Mouse (Mus musculus) heart, embryonic 12.5 days (tissue): ENCODE data around the gene Slc23a3. TPM values are rescaled to one million over a fixed set of nuclear protein-coding genes. Genes with fewer than 3 reads are reported as not detected.

Experiments used
- ATAC-seq: fragments of 200-750 bp; cut with Nextera tagmentation; 2 replicates; pipeline ENCODE4 v1.8.0; 2017; ENCODE audit warnings: moderate TSS enrichment, moderate library complexity; ENCODE audit not compliant: insufficient number of reproducible peaks, low FRiP score
- H3K27ac ChIP-seq: fragments of 300-500 bp; sonication (generic); 2 replicates; pipeline ENCODE4 v1.5.1; 2016; ENCODE audit warnings: mild to moderate bottlenecking, moderate library complexity; ENCODE audit not compliant: poor library complexity, severe bottlenecking
- H3K27me3 ChIP-seq: fragments of 300-500 bp; sonication (generic); replicated peaks from 2 replicates; pipeline ENCODE4 v1.6.1; 2016; ENCODE audit warnings: mild to moderate bottlenecking, moderate library complexity
- H3K36me3 ChIP-seq: fragments of 300-500 bp; sonication (generic); 2 replicates; pipeline ENCODE4 v1.6.1; 2016; ENCODE audit warnings: mild to moderate bottlenecking, moderate library complexity
- H3K4me1 ChIP-seq: fragments of 300-500 bp; sonication (generic); replicated peaks from 2 replicates; pipeline ENCODE4 v1.6.1; 2016; ENCODE audit warnings: mild to moderate bottlenecking
- H3K4me2 ChIP-seq: fragments of 300-500 bp; sonication (generic); 2 replicates; pipeline ENCODE4 v1.6.1; 2016; ENCODE audit warnings: mild to moderate bottlenecking, moderate library complexity
- H3K4me3 ChIP-seq: fragments of 300-500 bp; sonication (generic); 2 replicates; pipeline ENCODE4 v1.5.1; 2016; ENCODE audit warnings: mild to moderate bottlenecking
- H3K9ac ChIP-seq: fragments of 300-500 bp; sonication (generic); 2 replicates; pipeline ENCODE4 v1.6.1; 2016; ENCODE audit warnings: mild to moderate bottlenecking, moderate library complexity
- H3K9me3 ChIP-seq: fragments of 300-500 bp; sonication (generic); replicated peaks from 2 replicates; pipeline ENCODE4 v1.6.1; 2016; ENCODE audit warnings: mild to moderate bottlenecking, moderate library complexity
- WGBS: fragments of 180-500 bp; shearing (Covaris S2); methylation state at CpG from one replicate; pipeline ENCODE4 v1.1.7; 2016; 5-methylcytosine and 5-hydroxymethylcytosine counted together
- polyA plus RNA-seq: library from polyadenylated mRNA; unstranded; fragments of >200 nt; fragmentation: Nextera tagmentation; extraction: Ambion mirVana; gene quantifications from 2 replicates; pipeline ENCODE4 v1.2.1, GENCODE M21; 2016

The Slc23a3 gene
- polyA plus RNA-seq, 1 experiment from 2014 or later = 0.22 TPM

DNA sequence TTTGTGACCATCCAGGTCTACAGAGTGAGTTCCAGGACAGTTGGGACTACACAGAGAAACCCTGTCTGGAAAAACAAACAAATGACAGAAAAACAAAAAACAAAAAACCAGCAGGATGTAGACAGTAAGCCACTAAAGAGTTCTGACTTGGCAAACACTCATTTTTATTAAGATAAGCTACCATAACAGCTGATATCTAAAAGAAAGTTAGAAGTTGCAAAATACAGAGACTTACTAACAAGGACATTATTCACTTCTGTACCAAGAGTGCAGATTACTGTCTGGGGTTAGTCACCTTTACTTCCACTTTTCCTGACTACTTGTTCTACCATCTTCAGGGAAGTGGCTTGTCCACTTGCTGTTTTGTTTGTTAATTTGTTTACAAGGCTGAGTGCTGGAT, 25.3 kb upstream of the Slc23a3 start:
- Histone ChIP-seq H3K4me3 (no peak overlapping the region), H3K9ac (no peak overlapping the region), H3K4me1 (no peaks in the 10 kb centered on the region), H3K36me3 (no peaks in the 10 kb centered on the region), H3K9me3 (no peaks in the 10 kb centered on the region), H3K27ac (no peak overlapping the region), H3K4me2 (no peak overlapping the region), H3K27me3 (no peaks in the 10 kb centered on the region)
- ATAC-seq = no peak

GRCm38 (mm10) chr1:75155837-75156236, 22.1 kb upstream of the Slc23a3 start:
- 38% methylated on average over 3 of the region's 3 CpGs for WGBS
- no peaks in the 10 kb centered on the region for H3K36me3 ChIP-seq
- no peak overlapping the region for H3K27ac ChIP-seq

DNA sequence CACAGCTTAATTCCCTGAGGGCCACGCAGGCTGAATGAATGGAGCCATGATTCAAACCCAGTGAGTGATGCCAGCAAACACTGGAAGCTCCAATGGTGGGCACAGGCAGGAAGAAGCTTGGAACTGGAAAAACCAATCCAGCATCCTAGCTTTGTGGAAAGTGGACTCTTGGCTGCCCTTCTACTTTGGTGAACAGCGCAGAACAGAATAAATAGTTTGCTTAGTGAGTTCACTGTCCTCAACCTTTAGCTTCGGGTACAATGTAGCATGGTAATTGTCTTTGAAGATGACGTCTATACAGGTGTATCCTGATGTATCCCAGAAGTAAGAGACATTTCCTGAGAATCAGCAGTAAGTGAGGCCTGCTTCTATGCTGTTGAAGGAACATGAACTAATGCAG, 15.0 kb upstream of the Slc23a3 start:
- ATAC-seq = no peak
- no peak overlapping the region for H3K4me2 ChIP-seq
- H3K9ac ChIP-seq = no peak overlapping the region
- 87% methylated on average over 4 of the region's 4 CpGs for WGBS
- H3K4me1 ChIP-seq = peaks cover 3% of the 10 kb centered on the region
- no peak overlapping the region for H3K4me3 ChIP-seq
- H3K27ac ChIP-seq = no peak overlapping the region
- H3K36me3 ChIP-seq = peaks cover 57% of the 10 kb centered on the region
- no peaks in the 10 kb centered on the region for H3K27me3 ChIP-seq
- H3K9me3 ChIP-seq = no peaks in the 10 kb centered on the region

More at GRCm38 (mm10) chr1:75155837-75156236, 22.1 kb upstream of the Slc23a3 start:
- Histone ChIP-seq H3K27me3 (no peaks in the 10 kb centered on the region), H3K9ac (no peak overlapping the region), H3K4me3 (no peak overlapping the region), H3K4me1 (no peaks in the 10 kb centered on the region), H3K9me3 (no peaks in the 10 kb centered on the region), H3K4me2 (no peak overlapping the region)
- no peak for ATAC-seq

DNA sequence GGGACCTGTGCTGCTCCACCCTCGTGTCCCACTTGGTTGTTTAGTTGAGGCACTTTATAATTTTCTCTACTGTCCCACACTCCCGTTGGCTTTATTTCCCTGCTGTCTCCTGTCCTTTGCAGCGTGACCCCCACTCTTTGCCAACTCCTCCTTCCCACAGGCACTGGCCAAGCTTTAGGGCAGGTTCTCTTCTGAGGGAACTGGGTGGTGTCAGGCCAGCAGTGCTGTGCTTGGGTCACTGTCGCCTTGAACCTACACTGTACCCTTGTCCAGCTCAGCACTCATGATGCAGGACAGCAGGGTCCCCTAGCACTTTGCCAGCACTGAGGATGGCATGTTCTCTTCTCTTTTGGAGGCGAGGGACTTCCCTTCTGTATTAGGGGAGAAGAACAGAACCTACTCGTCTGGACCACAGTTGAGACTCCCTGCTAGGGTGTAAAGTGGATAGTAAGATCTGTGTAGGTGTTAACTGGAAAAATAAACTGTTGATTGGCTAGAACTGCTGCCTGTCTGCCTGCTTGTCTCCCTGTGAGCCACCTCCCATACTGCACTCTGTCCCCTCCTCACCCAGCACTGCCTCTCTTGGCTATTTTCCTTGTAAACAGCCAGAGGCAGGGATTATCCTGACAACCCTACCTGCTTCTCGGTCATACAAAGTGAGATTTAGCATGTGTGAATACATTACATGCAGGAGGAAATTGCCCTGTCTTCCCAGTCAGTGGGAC, 13.9 kb upstream of the Slc23a3 start:
- no peak overlapping the region for H3K4me3 ChIP-seq
- H3K27ac ChIP-seq = no peak overlapping the region
- H3K36me3 ChIP-seq = peaks cover 57% of the 10 kb centered on the region
- H3K9me3 ChIP-seq = no peaks in the 10 kb centered on the region
- 66% methylated on average over 7 of the region's 7 CpGs for WGBS
- no peak overlapping the region for H3K4me2 ChIP-seq
- H3K27me3 ChIP-seq = no peaks in the 10 kb centered on the region
- H3K4me1 ChIP-seq = peaks cover 8% of the 10 kb centered on the region
- no peak for ATAC-seq
- H3K9ac ChIP-seq = no peak overlapping the region

- Histone ChIP-seq H3K4me1 (peaks cover 14% of the 10 kb centered on the region), H3K9me3 (no peaks in the 10 kb centered on the region), H3K27me3 (no peaks in the 10 kb centered on the region), H3K4me2 (no peak overlapping the region), H3K27ac (no peak overlapping the region), H3K9ac (no peak overlapping the region), H3K36me3 (peaks cover 57% of the 10 kb centered on the region), H3K4me3 (no peak overlapping the region)
- 86% methylated on average over 3 of the region's 3 CpGs for WGBS
- ATAC-seq = no peak
Measured at GRCm38 (mm10) chr1:75145589-75145988, 11.9 kb upstream of the Slc23a3 start.

DNA sequence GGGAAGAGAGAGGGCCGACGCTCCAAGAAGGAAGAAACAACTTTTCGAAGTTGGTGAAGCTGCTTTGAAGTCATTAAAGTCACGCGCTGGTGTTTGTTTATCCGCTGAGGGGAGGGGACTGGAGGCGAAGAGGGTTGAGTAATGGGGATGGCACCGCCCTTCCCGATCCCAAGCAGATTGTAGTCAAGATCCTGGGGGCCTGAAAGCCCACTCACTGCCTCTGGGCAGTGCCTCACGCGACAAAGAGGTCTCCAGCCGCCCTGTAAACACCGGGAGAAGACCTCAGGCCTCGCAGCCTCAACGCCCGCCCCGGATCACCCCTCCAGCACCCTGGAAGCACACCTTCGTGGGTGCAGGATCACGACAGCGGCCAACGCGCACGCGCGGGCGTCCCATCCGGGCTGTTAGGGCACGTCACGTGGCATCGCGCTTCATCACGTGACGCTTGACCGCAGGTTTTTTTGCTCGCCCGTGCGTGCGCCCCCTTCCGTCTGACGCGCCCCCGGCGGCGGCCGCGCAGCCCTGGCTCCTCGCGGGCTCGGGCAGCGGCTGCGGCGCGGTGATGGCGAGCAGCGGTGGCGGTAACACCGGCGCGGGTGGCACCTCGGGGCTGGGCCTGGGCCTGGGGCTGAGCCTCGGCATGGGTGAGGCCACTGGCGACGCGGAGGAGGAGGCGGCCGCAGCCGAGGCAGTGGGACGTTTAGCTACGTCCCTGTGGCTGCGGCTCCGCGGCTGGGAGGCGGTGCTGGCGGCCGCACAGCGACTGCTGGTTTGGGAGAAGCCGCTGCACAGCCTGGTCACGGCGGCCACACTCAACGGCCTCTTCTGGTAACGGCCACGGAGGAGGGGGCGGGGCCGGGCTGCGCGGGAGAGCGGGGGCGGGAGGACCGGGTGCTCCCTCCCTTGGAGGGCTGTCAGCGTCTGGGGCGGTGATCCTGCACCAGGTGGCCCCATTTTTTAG, 8.9 kb upstream of the Slc23a3 start, which contains the start of the genes Cnppd1 and Retreg2:
TSS of gene Cnppd1 (minus strand) at position 411 of the 961 bp plus-strand sequence.
TSS of gene Retreg2 (plus strand) at position 478 of the 961 bp plus-strand sequence.
- Histone ChIP-seq H3K4me1 (peaks cover 19% of the 10 kb centered on the region), H3K4me3 (peak within 1 kb of the TSS; percentile 85), H3K9ac (peak within 1 kb of the TSS; percentile 96), H3K27ac (peak within 1 kb of the TSS; percentile 96), H3K36me3 (peaks cover 55% of the 10 kb centered on the region), H3K9me3 (no peaks in the 10 kb centered on the region), H3K4me2 (peak within 1 kb of the TSS; percentile 74), H3K27me3 (no peaks in the 10 kb centered on the region)
- peak; percentile 91 for ATAC-seq
- under 1% methylated on average over 88 of the region's 91 CpGs for WGBS

DNA sequence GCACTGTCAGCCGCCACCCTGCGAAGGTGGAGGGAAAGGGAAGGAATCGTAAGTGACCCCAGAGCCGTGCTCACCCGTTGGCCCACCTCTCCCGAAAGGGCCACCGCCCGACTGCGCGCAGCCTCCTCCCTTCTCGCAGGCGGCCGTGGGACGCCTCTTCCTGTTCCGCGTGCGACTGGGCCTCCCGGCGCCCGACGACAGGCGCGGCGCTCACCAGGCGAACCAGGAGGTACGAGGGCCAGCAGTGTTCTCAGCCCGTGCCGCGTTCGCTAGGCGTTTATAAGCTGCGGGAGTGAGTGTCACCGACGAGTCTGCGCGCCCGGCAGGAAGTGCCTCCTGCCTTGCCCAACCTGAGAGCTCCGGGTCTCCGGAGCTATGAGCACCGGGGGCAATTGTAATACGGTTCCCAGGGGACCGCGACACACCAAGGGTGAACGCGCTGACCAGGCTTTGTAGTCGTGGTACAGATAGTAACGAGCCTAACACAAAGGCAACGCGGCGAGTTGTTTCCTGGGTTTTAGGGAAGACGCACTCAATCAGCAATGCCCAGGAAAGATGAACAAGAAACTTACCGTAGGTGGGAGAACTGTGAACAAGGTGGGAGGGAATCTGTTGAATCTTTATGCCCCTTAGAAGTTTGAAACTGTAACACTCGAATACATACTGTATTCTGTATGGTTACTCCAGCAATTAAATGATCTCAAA, 7.9 kb upstream of the Slc23a3 start:
- peak; percentile 58 for ATAC-seq
- peak overlapping the region; percentile 85 for H3K4me3 ChIP-seq
- H3K27ac ChIP-seq = peak overlapping the region; percentile 96
- H3K36me3 ChIP-seq = peaks cover 55% of the 10 kb centered on the region
- H3K9me3 ChIP-seq = no peaks in the 10 kb centered on the region
- peak overlapping the region; percentile 96 for H3K9ac ChIP-seq
- peaks cover 19% of the 10 kb centered on the region for H3K4me1 ChIP-seq
- peak overlapping the region; percentile 74 for H3K4me2 ChIP-seq
- H3K27me3 ChIP-seq = no peaks in the 10 kb centered on the region
- under 1% methylated on average over 53 of the region's 53 CpGs for WGBS

GRCm38 (mm10) chr1:75140601-75141190, 7.0 kb upstream of the Slc23a3 start:
- Histone ChIP-seq H3K4me3 (peak overlapping the region; percentile 85), H3K27ac (peak overlapping the region; percentile 96), H3K4me2 (peak overlapping the region; percentile 74), H3K4me1 (peaks cover 19% of the 10 kb centered on the region), H3K36me3 (peaks cover 55% of the 10 kb centered on the region), H3K9ac (peak overlapping the region; percentile 96), H3K27me3 (no peaks in the 10 kb centered on the region), H3K9me3 (no peaks in the 10 kb centered on the region)
- no peak for ATAC-seq
- WGBS = 63% methylated on average over 4 of the region's 4 CpGs

- H3K4me3 ChIP-seq = no peak overlapping the region
- peaks cover 46% of the 10 kb centered on the region for H3K36me3 ChIP-seq
- 80% methylated on average over 2 of the region's 2 CpGs for WGBS
- no peak for ATAC-seq
- no peak overlapping the region for H3K27ac ChIP-seq
- peaks cover 15% of the 10 kb centered on the region for H3K4me1 ChIP-seq
- no peak overlapping the region for H3K4me2 ChIP-seq
- H3K9me3 ChIP-seq = no peaks in the 10 kb centered on the region
- no peak overlapping the region for H3K9ac ChIP-seq
- no peaks in the 10 kb centered on the region for H3K27me3 ChIP-seq
Measured at GRCm38 (mm10) chr1:75138448-75138847, 4.8 kb upstream of the Slc23a3 start.

- H3K36me3 ChIP-seq = peaks cover 46% of the 10 kb centered on the region
Measured at GRCm38 (mm10) chr1:75136730-75137129, 3.0 kb upstream of the Slc23a3 start.

More at GRCm38 (mm10) chr1:75136730-75137129, 3.0 kb upstream of the Slc23a3 start:
- Histone ChIP-seq H3K27ac (0 out of 2 replicates have a peak overlapping the region, but pooled peaks have one; percentile 26), H3K27me3 (0 out of 2 replicates have a peak, but pooled peaks cover 3% of the 10 kb centered on the region), H3K9ac (no peak overlapping the region), H3K4me1 (peaks cover 11% of the 10 kb centered on the region), H3K9me3 (no peaks in the 10 kb centered on the region), H3K4me3 (no peak overlapping the region), H3K4me2 (no peak overlapping the region)
- WGBS = 33% methylated on average over 3 of the region's 3 CpGs
- peak; percentile 70 for ATAC-seq
